Mouse (Mus musculus) embryonic stem cell, embryonic (primary cell): ENCODE results near the gene Wdr63.

Experiments
- CTCF ChIA-PET, 4 experiments: fragments of 300-600 bp in 2 of 4; fragments of 350-600 bp in 2 of 4; sonication (Branson Sonifier 250); formaldehyde crosslinking; loops; one replicate each; lab custom pipeline; 2022; ENCODE audit warnings: inconsistent platforms in 2 of 4; lab: Charles Lee
- POLR2A ChIA-PET, 4 experiments: fragments of 300-600 bp in 2 of 4; fragments of 350-600 bp in 2 of 4; sonication (Branson Sonifier 250); formaldehyde crosslinking; loops; one replicate each; lab custom pipeline; 2022; ENCODE audit warnings: antibody characterized with exemption in 4 of 4, inconsistent platforms in 1 of 4; lab: Charles Lee

Gene Wdr63

GRCm38 (mm10) chr3:146039132-146039903 lies 68.6 kb downstream of the Wdr63 start:
- ChIA-PET CTCF (interaction anchor here (0.6 to 1.7 kb wide), 7 partner anchors 11 to 219 kb away, joined by 3 to 5 read pairs (median 3); partner anchors contain the start of gene 2410004B18Rik (in 1 of the 4)), POLR2A (interaction anchor here in 2 of 4 experiments (0.5 to 1.4 kb wide), 3 partner anchors 12 to 258 kb away, joined by 4 to 6 read pairs (median 4); no protein-coding TSS in a partner anchor)

- ChIA-PET CTCF (interaction anchor here in 2 of 4 experiments (0.7 to 1.7 kb wide), 2 partner anchors 88 to 145 kb away, joined by 3 read pairs; no protein-coding TSS in a partner anchor), POLR2A (interaction anchor here in 1 of 4 experiments (1.1 kb wide), 1 partner anchor 10 kb away, joined by 4 read pairs; no protein-coding TSS in a partner anchor)
These were observed 70.0 kb downstream of the Wdr63 start for GRCm38 (mm10) chr3:146037906-146038305.

- ChIA-PET POLR2A (interaction anchor here in 1 of 4 experiments (1.7 kb wide), 1 partner anchor 16 kb away, joined by 4 read pairs; no protein-coding TSS in a partner anchor), CTCF (no interaction called here)
These were observed 75.0 kb downstream of the Wdr63 start for GRCm38 (mm10) chr3:146032976-146033375.

DNA sequence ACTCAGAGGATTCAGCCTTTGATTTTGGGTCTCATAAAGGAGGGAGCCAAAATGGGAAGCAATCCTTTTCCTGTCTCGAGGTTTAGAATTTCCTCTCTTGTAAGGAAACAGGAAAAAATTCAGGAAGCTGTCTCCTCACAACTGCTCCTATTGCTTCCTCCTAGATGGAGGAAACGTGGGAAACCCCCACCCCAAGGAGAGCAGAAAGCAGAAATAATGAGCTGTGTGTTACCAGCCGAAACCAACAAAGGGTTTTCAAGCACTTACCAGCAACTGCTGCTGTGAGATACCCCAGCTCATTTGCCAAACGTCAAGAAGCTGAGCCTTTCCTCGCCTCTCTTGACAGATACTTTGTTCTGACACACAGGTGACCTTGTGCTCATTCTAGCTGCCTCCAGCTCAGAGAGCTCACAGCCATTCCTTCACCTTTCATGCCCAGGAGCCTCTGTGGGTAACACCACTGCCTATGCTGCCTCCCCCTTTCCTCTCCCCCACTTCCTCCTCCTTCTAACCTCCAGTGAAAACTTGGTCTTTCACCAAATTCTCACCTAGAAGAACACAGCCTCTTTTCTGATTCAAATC lies 77.6 kb downstream of the Wdr63 start:
- ChIA-PET POLR2A (interaction anchor here in 2 of 4 experiments (0.5 to 1.6 kb wide), 3 partner anchors 12 to 14 kb away, joined by 3 to 4 read pairs (median 3); no protein-coding TSS in a partner anchor), CTCF (no interaction called here)

GRCm38 (mm10) chr3:146029234-146029633 lies 78.7 kb downstream of the Wdr63 start:
- ChIA-PET CTCF (interaction anchor here in 1 of 4 experiments (0.7 kb wide), 1 partner anchor 108 kb away, joined by 3 read pairs; no protein-coding TSS in a partner anchor), POLR2A (interaction anchor here in 2 of 4 experiments (1.0 to 2.5 kb wide), 3 partner anchors 22 to 89 kb away, joined by 4 to 9 read pairs (median 6); partner anchors contain the start of gene Wdr63 (in 1 of the 2))

- CTCF ChIA-PET = interaction anchor here in 1 of 4 experiments (1.0 to 2.2 kb wide), 2 partner anchors 149 to 153 kb away, joined by 3 to 5 read pairs; no protein-coding TSS in a partner anchor
- POLR2A ChIA-PET = interaction anchor here (0.5 to 2.5 kb wide), 13 partner anchors 11 to 785 kb away, joined by 3 to 9 read pairs (median 4); partner anchors contain the start of gene Wdr63 (in 1 of the 4)
These were observed 79.5 kb downstream of the Wdr63 start for GRCm38 (mm10) chr3:146028406-146028805.

GRCm38 (mm10) chr3:146027116-146027515 lies 80.8 kb downstream of the Wdr63 start:
- ChIA-PET CTCF (interaction anchor here in 3 of 4 experiments (0.5 to 2.5 kb wide), 6 partner anchors 13 to 151 kb away, joined by 3 to 8 read pairs (median 4); partner anchors contain the start of gene 2410004B18Rik (in 1 of the 3)), POLR2A (interaction anchor here in 3 of 4 experiments (0.6 to 2.5 kb wide), 16 partner anchors 11 to 493 kb away, joined by 3 to 7 read pairs (median 3); partner anchors contain the start of genes Syde2 (in 2 of the 3) and 2410004B18Rik (in 1 of the 3))

GRCm38 (mm10) chr3:146025499-146025898 lies 82.4 kb downstream of the Wdr63 start:
- ChIA-PET POLR2A (interaction anchor here in 2 of 4 experiments (0.6 to 2.2 kb wide), 10 partner anchors 8 to 110 kb away, joined by 3 to 12 read pairs (median 4); no protein-coding TSS in a partner anchor), CTCF (interaction anchor here in 2 of 4 experiments (0.6 to 2.5 kb wide), 4 partner anchors 9 to 152 kb away, joined by 3 to 8 read pairs (median 6); no protein-coding TSS in a partner anchor)

- POLR2A ChIA-PET = interaction anchor here in 1 of 4 experiments (1.6 to 2.2 kb wide), 2 partner anchors 8 to 75 kb away, joined by 9 to 12 read pairs; no protein-coding TSS in a partner anchor
- CTCF ChIA-PET = interaction anchor here in 2 of 4 experiments (0.6 to 2.2 kb wide), 4 partner anchors 8 to 153 kb away, joined by 3 to 7 read pairs (median 4); no protein-coding TSS in a partner anchor
These were observed 83.2 kb downstream of the Wdr63 start for GRCm38 (mm10) chr3:146024746-146025145.

- ChIA-PET POLR2A (no interaction called here), CTCF (no interaction called here)
These were observed 85.7 kb downstream of the Wdr63 start for GRCm38 (mm10) chr3:146022232-146022631.

GRCm38 (mm10) chr3:146017521-146017920 lies 90.4 kb downstream of the Wdr63 start:
- ChIA-PET CTCF (interaction anchor here in 1 of 4 experiments (1.0 kb wide), 1 partner anchor 67 kb away, joined by 3 read pairs; no protein-coding TSS in a partner anchor), POLR2A (interaction anchor here in 2 of 4 experiments (1.0 to 1.9 kb wide), 7 partner anchors 8 to 65 kb away, joined by 3 to 4 read pairs (median 4); no protein-coding TSS in a partner anchor)

DNA sequence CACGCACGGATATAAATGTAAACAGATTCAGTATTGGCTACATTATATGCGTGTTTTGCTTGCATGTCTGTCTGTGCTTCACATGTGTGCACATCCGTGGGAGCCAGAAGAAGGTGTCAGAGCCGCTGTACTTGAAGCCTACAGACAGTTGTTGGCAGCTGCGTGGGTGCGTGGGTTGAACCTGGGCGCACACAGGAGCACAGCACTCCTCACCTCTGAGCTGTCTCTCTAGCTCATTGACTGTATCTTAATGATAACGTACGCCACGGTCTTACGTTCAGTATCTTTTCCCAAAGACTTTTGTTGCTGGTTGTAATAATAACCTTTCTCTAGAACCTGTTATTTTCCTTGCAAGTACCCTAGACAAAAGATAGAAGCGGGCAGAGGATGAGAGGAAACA lies 91.0 kb downstream of the Wdr63 start:
- POLR2A ChIA-PET = interaction anchor here in 3 of 4 experiments (0.5 to 1.9 kb wide), 12 partner anchors 8 to 64 kb away, joined by 3 to 12 read pairs (median 4); no protein-coding TSS in a partner anchor
- CTCF ChIA-PET = interaction anchor here in 1 of 4 experiments (1.7 kb wide), 1 partner anchor 8 kb away, joined by 3 read pairs; no protein-coding TSS in a partner anchor

GRCm38 (mm10) chr3:146014321-146014720 lies 93.6 kb downstream of the Wdr63 start:
- CTCF ChIA-PET = interaction anchor here in 2 of 4 experiments (0.6 to 1.9 kb wide), 2 partner anchors 163 to 1183 kb away, joined by 5 read pairs; no protein-coding TSS in a partner anchor
- POLR2A ChIA-PET = interaction anchor here in 2 of 4 experiments (0.5 to 2.0 kb wide), 7 partner anchors 10 to 65 kb away, joined by 3 to 6 read pairs (median 4); no protein-coding TSS in a partner anchor

DNA sequence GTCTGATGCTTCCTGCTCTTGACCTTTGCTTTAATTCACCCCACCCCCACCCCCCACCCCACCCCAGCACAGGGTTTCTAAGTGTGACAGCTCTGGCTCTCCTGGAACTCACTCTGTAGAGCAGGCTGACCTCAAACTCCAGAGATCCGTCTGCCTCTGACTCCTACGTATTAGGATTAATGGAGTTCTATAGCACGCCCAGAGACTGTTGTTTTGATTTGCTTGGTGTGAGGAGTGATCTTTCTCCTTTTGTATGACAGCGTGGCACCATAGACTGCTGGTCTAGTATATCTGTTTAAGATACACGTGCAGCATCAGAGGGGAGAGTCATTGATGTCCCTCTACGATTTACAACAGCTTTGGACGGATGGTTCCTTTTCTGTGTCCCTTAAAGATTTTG lies 94.4 kb downstream of the Wdr63 start:
- CTCF ChIA-PET = interaction anchor here in 1 of 4 experiments (1.9 kb wide), 1 partner anchor 164 kb away, joined by 5 read pairs; no protein-coding TSS in a partner anchor
- POLR2A ChIA-PET = interaction anchor here in 1 of 4 experiments (1.1 to 2.0 kb wide), 2 partner anchors 11 to 14 kb away, joined by 4 to 6 read pairs; no protein-coding TSS in a partner anchor

DNA sequence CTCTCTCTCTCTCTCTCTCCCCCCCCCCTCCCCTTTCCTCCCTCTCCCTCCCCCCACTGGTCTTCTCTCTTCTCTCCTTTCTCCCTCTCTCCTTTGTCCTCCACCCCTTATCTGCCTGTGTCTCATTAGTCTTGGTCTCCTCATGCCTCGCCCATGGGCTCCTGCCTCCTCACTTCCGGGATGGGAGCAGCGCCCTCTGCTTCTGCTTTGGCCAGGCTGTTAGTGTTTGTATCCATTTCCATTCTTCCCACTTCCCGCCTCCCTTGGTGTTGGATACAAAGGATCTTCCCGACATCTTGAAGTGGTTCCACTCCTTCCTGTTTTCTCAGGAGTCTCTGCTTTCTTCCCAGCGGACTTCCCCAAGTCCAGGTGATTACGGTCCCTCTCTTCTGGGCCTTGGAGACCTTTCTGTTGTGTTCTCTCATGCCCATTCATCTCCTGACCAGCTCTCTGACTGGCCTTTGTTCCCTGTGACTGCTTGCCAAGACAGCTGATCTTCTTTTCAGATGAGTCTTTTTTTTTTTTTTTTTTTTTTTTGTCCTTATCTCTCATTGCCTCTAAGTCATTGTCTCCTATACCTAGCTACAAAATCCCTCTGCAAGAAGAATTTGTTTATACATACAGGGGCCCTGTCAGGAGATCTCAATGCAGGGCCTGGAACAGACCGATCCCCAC lies 96.2 kb downstream of the Wdr63 start:
- CTCF ChIA-PET = interaction anchor here in 3 of 4 experiments (0.5 to 1.8 kb wide), 8 partner anchors 23 to 326 kb away, joined by 3 to 8 read pairs (median 4); no protein-coding TSS in a partner anchor
- POLR2A ChIA-PET = interaction anchor here in 2 of 4 experiments (0.6 to 1.7 kb wide), 6 partner anchors 10 to 490 kb away, joined by 3 to 7 read pairs (median 4); no protein-coding TSS in a partner anchor

- ChIA-PET CTCF (interaction anchor here in 2 of 4 experiments (0.6 to 1.7 kb wide), 3 partner anchors 61 to 167 kb away, joined by 3 to 8 read pairs (median 5); no protein-coding TSS in a partner anchor), POLR2A (interaction anchor here (0.6 to 1.8 kb wide), 12 partner anchors 9 to 93 kb away, joined by 3 to 7 read pairs (median 4); partner anchors contain the start of genes 2410004B18Rik (in 1 of the 4) and Syde2 (in 1 of the 4))
These were observed 97.2 kb downstream of the Wdr63 start for GRCm38 (mm10) chr3:146010751-146011150.
